Mouse (Mus musculus) olfactory bulb, adult 2 months (tissue): ENCODE measurements at regions not wholly inside any gene's neighbourhood (a gene's known extent, or its start where the extent isn't known, plus 50 kb on each side); places are given as distances from the start of the nearest gene placed in this dataset.

Experiments used
- H3K27ac ChIP-seq: fragments of 200-500 bp; 2 replicates; pipeline ENCODE4 v1.5.1; 2012; ENCODE audit warnings: low read depth, low read length; ENCODE audit not compliant: insufficient read depth
- H3K4me1 ChIP-seq: fragments of 200-500 bp; 2 replicates; pipeline ENCODE4 v1.6.1; 2012; ENCODE audit warnings: low read length; ENCODE audit not compliant: control insufficient read depth, insufficient read depth
- H3K4me3 ChIP-seq: fragments of 200-500 bp; 2 replicates; pipeline ENCODE4 v1.5.1; 2012; ENCODE audit warnings: mild to moderate bottlenecking, low read depth, low read length, moderate library complexity; ENCODE audit not compliant: insufficient read depth
- CTCF ChIP-seq: fragments of 200-500 bp; IDR thresholded peaks from 2 replicates; pipeline ENCODE4 v1.5.1; 2012; ENCODE audit warnings: low read depth, mild to moderate bottlenecking, low read length, moderate library complexity; ENCODE audit not compliant: insufficient read depth
- POLR2A ChIP-seq: fragments of 200-500 bp; IDR thresholded peaks from 2 replicates; pipeline ENCODE4 v1.6.1; 2012; ENCODE audit warnings: mild to moderate bottlenecking, low read depth, low read length, moderate library complexity; ENCODE audit not compliant: insufficient read depth
- WGBS: fragments of 180-500 bp; shearing (Covaris S2); methylation state at CpG from one replicate; pipeline ENCODE4 v1.1.7; 2018; 5-methylcytosine and 5-hydroxymethylcytosine counted together

GRCm38 (mm10) chr7:79532626-79533140, 66.5 kb upstream of the Polg start:
- Histone ChIP-seq H3K4me3 (no peak overlapping the region), H3K4me1 (peaks cover 45% of the 10 kb centered on the region), H3K27ac (peak overlapping the region; percentile 7; the same call in 1 of the 2 replicates)
- WGBS: 24% methylated on average over 5 of the region's 5 CpGs
- TF ChIP-seq POLR2A: no peak
- TF ChIP-seq CTCF: no peak

GRCm38 (mm10) chr7:79531551-79532356, 65.6 kb upstream of the Polg start:
- Histone ChIP-seq H3K4me1 (peaks cover 52% of the 10 kb centered on the region), H3K4me3 (no peak overlapping the region), H3K27ac (peak overlapping the region; percentile 85)
- 12% methylated on average over 12 of the region's 12 CpGs for WGBS
- TF ChIP-seq POLR2A (no peak), CTCF (no peak)

GRCm38 (mm10) chr7:79531142-79531541, 65.0 kb upstream of the Polg start:
- WGBS: 9% methylated on average over 5 of the region's 5 CpGs
- no peak for TF ChIP-seq CTCF
- TF ChIP-seq POLR2A: no peak
- peaks cover 56% of the 10 kb centered on the region for H3K4me1 ChIP-seq

DNA sequence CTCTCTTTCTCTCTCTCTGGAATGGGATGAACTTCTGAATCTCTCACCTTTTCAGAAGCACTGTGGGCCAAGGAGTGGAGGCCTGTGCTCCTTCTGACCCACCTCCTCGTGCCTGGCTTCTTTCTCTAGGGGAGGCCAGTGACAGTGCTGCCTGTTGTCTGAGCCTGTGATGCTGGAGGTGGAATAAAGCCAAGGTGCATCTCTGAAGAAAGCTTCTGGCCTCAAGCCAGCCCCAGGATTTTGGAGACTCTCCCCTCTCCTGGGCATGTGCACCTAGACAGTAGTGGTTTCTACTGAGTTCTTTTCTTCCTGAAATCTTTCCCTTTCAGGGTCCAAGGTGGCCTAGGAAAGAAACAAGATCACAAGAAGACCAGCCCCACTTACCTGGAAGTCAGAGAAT, 63.3 kb upstream of the Polg start:
- 11% methylated on average over 1 of the region's 1 CpGs for WGBS
- TF ChIP-seq CTCF (no peak), POLR2A (no peak)
- H3K4me3 ChIP-seq: no peak overlapping the region
- H3K4me1 ChIP-seq: peaks cover 58% of the 10 kb centered on the region
- H3K27ac ChIP-seq: peak overlapping the region; percentile 44

More at GRCm38 (mm10) chr7:79531142-79531541, 65.0 kb upstream of the Polg start:
- Histone ChIP-seq H3K4me3 (no peak overlapping the region), H3K27ac (peak overlapping the region; percentile 85)

DNA sequence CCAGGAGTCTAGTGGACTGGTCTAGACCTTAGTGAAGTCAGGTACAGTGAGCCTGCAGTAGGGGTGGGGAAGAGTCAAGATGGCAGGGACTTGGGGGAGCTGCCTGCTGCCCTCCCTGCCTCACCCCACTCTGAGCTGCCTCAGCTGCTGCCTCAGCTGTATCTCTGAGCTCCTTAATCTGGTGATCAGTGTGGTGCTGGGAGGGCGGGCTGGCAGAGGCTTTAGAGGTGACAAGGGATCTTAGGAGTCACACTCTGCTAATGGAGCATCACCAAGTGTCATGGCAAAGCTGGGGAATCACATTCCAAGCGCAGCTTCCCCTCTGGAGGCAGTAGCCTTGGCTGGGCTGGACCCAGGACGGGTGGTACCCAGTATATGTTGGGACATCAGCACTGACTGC, 61.8 kb upstream of the Polg start:
- Histone ChIP-seq H3K27ac (peak overlapping the region; percentile 55), H3K4me1 (peaks cover 60% of the 10 kb centered on the region), H3K4me3 (no peak overlapping the region)
- 26% methylated on average over 3 of the region's 3 CpGs for WGBS
- TF ChIP-seq POLR2A (no peak), CTCF (peak; percentile 7; the same call in 1 of the 2 replicates)

- WGBS: 14% methylated on average over 14 of the region's 14 CpGs
- peak overlapping the region; percentile 93 for H3K27ac ChIP-seq
- H3K4me3 ChIP-seq: no peak overlapping the region
- H3K4me1 ChIP-seq: peaks cover 60% of the 10 kb centered on the region
- no peak for TF ChIP-seq POLR2A
- no peak for TF ChIP-seq CTCF
Measured at GRCm38 (mm10) chr7:79525690-79526630, 59.8 kb upstream of the Polg start.

GRCm38 (mm10) chr7:79524921-79525320, 58.8 kb upstream of the Polg start:
- 11% methylated on average over 10 of the region's 10 CpGs for WGBS

DNA sequence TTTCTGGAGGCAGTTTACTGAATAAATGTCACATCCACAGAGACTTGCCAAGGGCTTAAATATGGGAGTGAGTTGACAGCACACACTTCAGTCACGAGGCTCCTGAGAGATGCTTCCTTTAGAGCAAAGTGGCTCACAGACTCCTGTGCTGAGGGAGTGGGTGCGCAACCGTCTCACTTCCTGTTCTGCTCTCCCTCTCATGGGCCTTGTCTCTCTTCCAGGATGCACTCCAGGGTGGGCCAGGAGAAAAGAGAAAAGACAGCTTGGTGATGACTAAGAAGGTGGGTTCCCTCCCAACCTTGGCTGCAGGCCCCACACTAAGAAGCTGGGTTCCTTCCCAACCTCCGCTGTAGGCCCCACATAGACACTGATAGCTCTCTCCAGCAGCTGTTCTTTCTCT, 57.5 kb upstream of the Polg start:
- H3K27ac ChIP-seq: peak overlapping the region; percentile 84
- WGBS: 18% methylated on average over 4 of the region's 4 CpGs

More at GRCm38 (mm10) chr7:79524921-79525320, 58.8 kb upstream of the Polg start:
- Histone ChIP-seq H3K4me1 (peaks cover 65% of the 10 kb centered on the region), H3K4me3 (no peak overlapping the region), H3K27ac (peak overlapping the region; percentile 93)
- TF ChIP-seq POLR2A (no peak), CTCF (no peak)

GRCm38 (mm10) chr7:79522046-79522445, 55.9 kb upstream of the Polg start:
- no peak overlapping the region for H3K4me3 ChIP-seq
- TF ChIP-seq POLR2A: no peak
- no peak for TF ChIP-seq CTCF
- 44% methylated on average over 3 of the region's 3 CpGs for WGBS
- H3K27ac ChIP-seq: peak overlapping the region; percentile 90
- H3K4me1 ChIP-seq: peaks cover 70% of the 10 kb centered on the region

More for the DNA sequence above, 57.5 kb upstream of the Polg start:
- no peak overlapping the region for H3K4me3 ChIP-seq
- TF ChIP-seq CTCF: no peak
- no peak for TF ChIP-seq POLR2A
- peaks cover 72% of the 10 kb centered on the region for H3K4me1 ChIP-seq
